Mouse (Mus musculus): ENCODE results near the gene Sap18b.

- TF ChIP-seq CTCF (conservative IDR thresholded peaks at IDR 0.05; ENCODE audit: insufficient read depth, insufficient read length, low read depth, low read length) = no peak
- no peak for TF ChIP-seq POLR2A (IDR thresholded peaks at IDR 0.05; ENCODE audit: low read depth, low read length)
Observed at GRCm38 (mm10) chr8:95802231-95802630, 22.9 kb upstream of the Sap18b start.

All from kidney, adult 2 months (tissue).